Mouse (Mus musculus) heart, embryonic 11.5 days (tissue): ENCODE results near the gene Gm10073. TPM values are rescaled to one million over a fixed set of nuclear protein-coding genes. Genes with fewer than 3 reads are reported as not detected.
"Not testable (repeated sequence)": the region's sequence is repeated elsewhere in the genome, so short reads cannot be mapped to it uniquely, and the experiment has no call there.

Experiments
- ATAC-seq: fragments of 200-750 bp; cut with Nextera tagmentation; replicated peaks from 2 replicates; pipeline ENCODE4 v1.8.0; 2017; ENCODE audit warnings: moderate library complexity; ENCODE audit not compliant: insufficient number of reproducible peaks, low FRiP score, low TSS enrichment
- H3K27ac ChIP-seq: fragments of 300-500 bp; sonication (generic); 2 replicates; pipeline ENCODE4 v1.5.1; 2014; ENCODE audit warnings: mild to moderate bottlenecking, low read depth, low read length
- H3K27me3 ChIP-seq: fragments of 300-500 bp; sonication (generic); 2 replicates; pipeline ENCODE4 v1.6.1; 2014; ENCODE audit warnings: mild to moderate bottlenecking, low read length, mixed read lengths; ENCODE audit not compliant: control insufficient read depth, insufficient read depth
- H3K36me3 ChIP-seq: fragments of 300-500 bp; sonication (generic); 2 replicates; pipeline ENCODE4 v1.6.1; 2014; ENCODE audit warnings: mild to moderate bottlenecking, low read length, moderate library complexity, mixed read lengths; ENCODE audit not compliant: control insufficient read depth, insufficient read depth
- H3K4me1 ChIP-seq: fragments of 300-500 bp; sonication (generic); 2 replicates; pipeline ENCODE4 v1.6.1; 2014; ENCODE audit warnings: low read length; ENCODE audit not compliant: control insufficient read depth, insufficient read depth
- H3K4me2 ChIP-seq: fragments of 300-500 bp; sonication (generic); 2 replicates; pipeline ENCODE4 v1.6.1; 2014; ENCODE audit warnings: mild to moderate bottlenecking, moderate library complexity
- H3K4me3 ChIP-seq: fragments of 300-500 bp; sonication (generic); 2 replicates; pipeline ENCODE4 v1.5.1; 2014; ENCODE audit warnings: low read depth, low read length
- H3K9ac ChIP-seq: fragments of 300-500 bp; sonication (generic); 2 replicates; pipeline ENCODE4 v1.6.1; 2014; ENCODE audit warnings: mild to moderate bottlenecking, low read depth, low read length, moderate library complexity
- H3K9me3 ChIP-seq: fragments of 300-500 bp; sonication (generic); replicated peaks from 2 replicates; pipeline ENCODE4 v1.6.1; 2016; ENCODE audit warnings: low read length; ENCODE audit not compliant: control insufficient read depth
- WGBS: fragments of 180-500 bp; shearing (Covaris S2); extraction: QIAGEN DNeasy Blood & Tissue Kit; methylation state at CpG from one replicate; pipeline ENCODE4 v1.1.7; 2014; ENCODE audit not compliant: insufficient replicate concordance; 5-methylcytosine and 5-hydroxymethylcytosine counted together
- polyA plus RNA-seq: library from polyadenylated mRNA; unstranded; fragments of >200 nt; fragmentation: Nextera tagmentation; extraction: Ambion mirVana; gene quantifications from 2 replicates; pipeline ENCODE4 v1.2.1, GENCODE M21; 2014

Gm10073 gene
- polyA plus RNA-seq, result 6.9 and 7.6 TPM in 2 replicates

DNA sequence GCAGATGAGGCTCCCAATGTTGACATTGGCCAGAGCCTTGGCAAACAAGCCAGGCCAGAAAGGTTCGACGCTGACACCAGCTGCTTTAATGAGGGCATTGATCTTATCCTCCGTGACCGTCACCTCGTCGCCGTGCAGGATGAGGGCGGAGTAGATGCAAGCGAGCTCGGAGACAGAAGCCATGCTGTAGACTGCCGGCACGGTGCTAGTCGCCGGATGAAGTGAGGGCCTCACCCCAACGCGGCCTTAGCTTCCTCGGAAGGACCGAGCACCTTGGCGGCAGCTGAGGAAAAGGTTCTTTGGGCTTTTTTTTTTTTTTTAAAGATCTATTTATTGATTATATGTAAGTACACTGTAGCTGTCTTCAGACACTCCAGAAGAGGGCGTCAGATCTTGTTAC is at the start of gene Gm10073:
Gene Gm10073, minus strand, starts transcription at position 294 of the 400 bp plus-strand sequence.
- not testable (repeated sequence) for H3K4me3 ChIP-seq, H3K36me3 ChIP-seq, ATAC-seq, H3K9me3 ChIP-seq, H3K4me1 ChIP-seq, H3K27ac ChIP-seq, H3K9ac ChIP-seq, H3K27me3 ChIP-seq
- WGBS, result 20% methylated on average over 20 of the region's 20 CpGs
- H3K4me2 ChIP-seq, result peak within 1 kb of the TSS; percentile 27

DNA sequence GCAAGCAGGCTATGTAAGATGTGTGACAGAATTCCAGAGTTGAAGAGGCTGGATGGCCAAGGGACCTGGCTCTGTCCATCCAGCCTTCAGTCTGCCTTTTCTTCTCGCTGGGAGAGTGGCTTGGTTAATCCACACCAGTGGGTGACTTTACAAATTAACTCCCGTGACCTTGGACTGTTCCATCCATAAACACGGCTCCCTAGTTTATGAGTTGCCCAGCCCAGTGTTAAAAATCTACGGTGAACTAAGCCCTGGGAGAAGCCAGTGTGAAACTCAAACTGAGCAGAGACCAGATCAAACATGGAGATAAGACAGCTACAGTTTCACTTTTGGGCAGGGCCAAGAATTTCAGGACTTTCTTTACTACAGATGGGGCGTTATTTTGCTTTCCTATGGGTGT is 49.8 kb upstream of the Gm10073 start:
- 66% methylated on average over 5 of the region's 5 CpGs for WGBS
- Histone ChIP-seq H3K36me3 (no peaks in the 10 kb centered on the region), H3K27ac (no peak overlapping the region), H3K4me1 (peaks cover 8% of the 10 kb centered on the region), H3K9me3 (no peaks in the 10 kb centered on the region), H3K4me3 (no peak overlapping the region), H3K4me2 (no peak overlapping the region), H3K27me3 (no peaks in the 10 kb centered on the region), H3K9ac (no peak overlapping the region)
- no peak for ATAC-seq

DNA sequence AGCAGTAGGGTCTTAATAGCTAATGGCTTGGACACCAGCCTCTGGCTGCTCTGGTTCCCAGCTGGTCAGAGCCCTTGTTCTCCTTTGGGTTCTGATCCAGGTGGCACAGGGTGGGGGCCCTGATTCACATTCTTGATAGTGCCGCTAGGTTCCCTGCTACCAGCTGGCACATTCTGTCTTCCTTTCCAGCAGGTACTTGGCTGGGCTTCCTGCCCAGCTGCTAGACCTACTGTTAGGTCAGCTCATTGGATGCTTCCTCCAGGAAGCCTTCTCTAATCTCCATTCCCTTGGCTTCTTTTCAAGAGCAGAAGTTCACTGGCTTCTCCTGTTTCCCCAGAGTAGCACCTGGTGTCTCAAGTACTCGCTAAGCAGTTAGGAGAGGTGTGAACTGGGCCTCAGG is 47.2 kb upstream of the Gm10073 start:
- Histone ChIP-seq H3K9me3 (no peaks in the 10 kb centered on the region), H3K4me3 (no peak overlapping the region), H3K4me1 (peaks cover 8% of the 10 kb centered on the region), H3K36me3 (no peaks in the 10 kb centered on the region), H3K27ac (no peak overlapping the region), H3K4me2 (no peak overlapping the region), H3K9ac (no peak overlapping the region), H3K27me3 (no peaks in the 10 kb centered on the region)
- ATAC-seq, result no peak
- 76% methylated on average over 2 of the region's 2 CpGs for WGBS

DNA sequence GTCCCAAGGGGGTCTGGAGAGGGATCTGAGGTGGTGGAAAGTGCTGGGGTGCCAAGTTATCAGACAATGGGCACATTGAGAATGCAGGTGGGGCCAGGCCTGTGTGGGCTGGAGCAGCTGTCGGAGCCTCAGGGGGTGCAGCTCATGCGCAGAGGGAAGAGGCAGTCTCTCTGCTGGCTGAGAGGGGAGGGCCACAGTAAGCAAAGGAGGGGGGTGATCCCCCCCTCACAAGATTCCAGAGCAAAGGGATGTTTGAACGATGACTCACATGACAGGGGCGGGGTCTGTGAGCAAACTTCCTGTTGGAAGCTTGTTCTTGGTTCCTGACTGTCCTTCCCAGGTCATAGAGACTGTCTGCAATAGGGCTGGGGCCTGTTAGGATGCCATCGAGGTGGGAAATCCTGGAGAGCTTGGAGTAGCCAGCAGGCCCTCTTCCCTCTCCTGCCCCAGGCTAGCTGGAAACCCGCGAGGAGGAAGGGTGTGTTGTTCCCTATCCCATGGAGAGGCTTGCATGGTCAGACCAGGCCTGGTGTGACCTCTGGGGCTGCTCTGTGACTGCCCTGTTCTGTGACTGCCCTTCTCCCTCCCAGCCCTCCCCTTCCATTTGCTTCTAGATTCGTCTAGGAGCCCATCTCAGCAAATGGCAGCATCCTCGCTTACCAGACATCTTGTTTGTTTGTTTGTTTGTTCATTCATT is 46.4 kb upstream of the Gm10073 start:
- peaks cover 8% of the 10 kb centered on the region for H3K4me1 ChIP-seq
- ATAC-seq, result peak; percentile 69; the same call in 1 of the 2 replicates
- H3K4me3 ChIP-seq, result no peak overlapping the region
- no peaks in the 10 kb centered on the region for H3K27me3 ChIP-seq
- no peak overlapping the region for H3K4me2 ChIP-seq
- WGBS, result 34% methylated on average over 9 of the region's 9 CpGs
- H3K9me3 ChIP-seq, result no peaks in the 10 kb centered on the region
- peak overlapping the region; percentile 32; the same call in 1 of the 2 replicates for H3K27ac ChIP-seq
- no peak overlapping the region for H3K9ac ChIP-seq
- H3K36me3 ChIP-seq, result no peaks in the 10 kb centered on the region

DNA sequence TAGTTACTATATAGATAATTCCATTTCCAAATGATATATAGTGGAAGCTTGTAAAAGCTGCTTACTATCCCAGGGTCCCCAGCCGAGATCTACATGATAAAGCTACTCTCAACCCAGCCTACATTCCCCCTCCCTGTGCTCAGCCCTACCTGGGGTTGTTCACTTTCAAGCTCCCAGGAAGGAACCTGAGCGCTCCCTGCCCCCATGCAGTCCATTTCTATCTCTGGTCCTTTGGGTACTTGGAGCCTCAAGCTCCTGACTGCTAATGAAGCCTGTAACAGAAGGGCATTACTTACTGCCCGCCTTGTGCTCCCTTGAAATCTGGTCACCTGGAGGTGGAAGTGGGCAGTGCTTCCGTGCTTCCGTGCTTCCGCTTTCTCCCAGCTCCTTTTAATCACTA is 45.1 kb upstream of the Gm10073 start:
- Histone ChIP-seq H3K4me2 (no peak overlapping the region), H3K4me1 (peaks cover 8% of the 10 kb centered on the region), H3K36me3 (no peaks in the 10 kb centered on the region), H3K27ac (no peak overlapping the region), H3K9ac (no peak overlapping the region), H3K27me3 (no peaks in the 10 kb centered on the region), H3K4me3 (no peak overlapping the region), H3K9me3 (no peaks in the 10 kb centered on the region)
- ATAC-seq, result no peak
- 67% methylated on average over 6 of the region's 6 CpGs for WGBS

DNA sequence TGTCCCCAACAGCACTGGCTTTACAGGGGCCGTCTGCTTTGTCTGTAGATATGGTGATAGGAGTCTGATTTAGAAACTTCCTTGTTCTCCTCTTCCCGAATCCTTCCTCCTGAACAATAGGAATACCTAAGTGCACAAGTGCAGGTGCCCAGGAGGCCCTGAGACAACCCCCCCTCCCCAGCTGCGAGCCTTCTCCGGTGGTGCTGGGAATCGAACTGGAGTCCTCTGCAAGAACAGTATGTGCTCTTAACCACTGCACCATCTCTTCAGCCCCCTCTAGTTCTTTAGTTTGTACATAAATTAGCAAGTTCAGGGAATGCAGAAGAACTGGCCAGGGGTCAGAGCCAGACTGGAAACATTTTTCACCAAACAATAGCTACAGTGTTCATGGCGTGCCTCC is 44.6 kb upstream of the Gm10073 start:
- Histone ChIP-seq H3K4me2 (no peak overlapping the region), H3K4me1 (peaks cover 8% of the 10 kb centered on the region), H3K9ac (no peak overlapping the region), H3K9me3 (no peaks in the 10 kb centered on the region), H3K27ac (no peak overlapping the region), H3K36me3 (no peaks in the 10 kb centered on the region), H3K4me3 (no peak overlapping the region), H3K27me3 (no peaks in the 10 kb centered on the region)
- no peak for ATAC-seq
- 67% methylated on average over 6 of the region's 6 CpGs for WGBS

DNA sequence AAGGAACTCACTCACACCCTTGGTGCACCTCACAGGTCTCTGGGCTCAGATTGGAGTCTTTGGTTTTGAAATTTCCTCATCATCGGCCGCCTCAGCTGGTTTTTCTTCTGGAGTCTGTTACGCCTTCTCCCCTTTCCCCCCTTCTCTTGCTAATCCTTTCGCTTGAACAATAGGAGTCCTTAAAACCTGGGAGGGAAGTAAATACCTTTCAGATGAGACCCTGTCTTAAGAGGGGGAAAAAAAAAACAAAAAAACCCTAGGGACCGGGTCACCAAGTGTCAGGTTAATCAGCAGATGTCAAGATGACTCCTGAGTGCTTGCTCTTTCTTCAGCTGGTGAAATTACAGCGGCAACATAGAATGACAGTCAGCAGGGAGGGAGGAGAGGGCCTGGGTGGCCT is 43.9 kb upstream of the Gm10073 start:
- Histone ChIP-seq H3K9ac (no peak overlapping the region), H3K4me1 (peaks cover 8% of the 10 kb centered on the region), H3K27ac (no peak overlapping the region), H3K27me3 (no peaks in the 10 kb centered on the region), H3K4me2 (no peak overlapping the region), H3K4me3 (no peak overlapping the region), H3K9me3 (no peaks in the 10 kb centered on the region), H3K36me3 (no peaks in the 10 kb centered on the region)
- WGBS, result 31% methylated on average over 6 of the region's 6 CpGs
- ATAC-seq, result no peak

DNA sequence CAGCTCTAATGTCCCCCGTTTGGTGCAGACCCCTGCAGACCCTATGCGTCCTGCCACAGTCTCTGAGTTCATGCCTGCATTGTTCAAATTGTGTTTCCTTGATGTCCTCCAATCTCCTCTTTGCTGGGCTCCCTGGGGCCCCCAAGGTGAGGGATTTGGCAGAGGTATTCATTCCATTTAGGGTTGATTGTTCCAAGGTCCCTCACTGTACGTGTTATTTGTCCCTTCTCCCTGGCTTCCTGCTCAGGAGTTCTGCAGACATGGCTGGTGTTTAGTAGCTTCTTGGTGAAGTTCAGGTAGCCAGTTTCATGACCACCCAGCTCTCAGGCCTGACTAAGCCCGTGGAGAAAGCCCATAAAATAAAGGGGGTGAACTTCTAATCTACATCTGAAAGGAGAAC is 43.4 kb upstream of the Gm10073 start:
- no peaks in the 10 kb centered on the region for H3K9me3 ChIP-seq
- no peak for ATAC-seq
- WGBS, result 49% methylated on average over 4 of the region's 4 CpGs
- no peak overlapping the region for H3K9ac ChIP-seq
- H3K4me3 ChIP-seq, result no peak overlapping the region
- H3K4me1 ChIP-seq, result peaks cover 8% of the 10 kb centered on the region
- H3K4me2 ChIP-seq, result no peak overlapping the region
- no peak overlapping the region for H3K27ac ChIP-seq
- no peaks in the 10 kb centered on the region for H3K36me3 ChIP-seq
- H3K27me3 ChIP-seq, result no peaks in the 10 kb centered on the region

DNA sequence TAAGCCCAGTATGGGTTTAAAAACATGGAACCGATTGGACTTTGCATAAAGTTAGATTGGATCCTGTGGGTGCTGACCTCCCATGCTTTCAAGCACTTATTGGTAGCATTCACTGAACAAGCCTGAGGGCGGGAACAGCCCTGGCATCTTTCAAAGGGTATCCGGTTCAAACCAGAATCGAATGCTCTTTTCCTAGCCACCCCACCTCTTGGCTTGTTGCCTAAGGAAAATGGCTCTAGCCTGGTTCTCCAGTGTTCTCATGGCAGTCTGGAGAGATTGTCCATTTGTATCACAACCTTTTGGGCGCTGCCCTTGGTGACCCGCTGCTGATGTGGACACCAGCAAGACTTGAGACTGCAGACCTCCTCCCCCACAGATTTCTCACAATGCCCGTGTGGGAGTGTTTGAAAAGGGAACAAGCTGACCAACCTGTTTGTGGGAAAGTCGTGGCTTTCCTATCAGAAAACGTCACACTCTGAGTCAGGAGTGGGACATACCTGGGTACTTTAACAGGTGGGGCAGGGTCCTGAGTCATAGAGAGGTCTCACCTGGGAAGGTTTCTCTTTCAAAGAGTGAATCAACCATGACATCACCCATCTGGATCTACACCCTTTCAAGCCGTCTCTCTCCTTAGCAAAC is 42.5 kb upstream of the Gm10073 start:
- Histone ChIP-seq H3K27me3 (no peaks in the 10 kb centered on the region), H3K9ac (no peak overlapping the region), H3K4me1 (peaks cover 8% of the 10 kb centered on the region), H3K36me3 (no peaks in the 10 kb centered on the region), H3K4me2 (no peak overlapping the region), H3K9me3 (no peaks in the 10 kb centered on the region), H3K27ac (no peak overlapping the region), H3K4me3 (no peak overlapping the region)
- ATAC-seq, result no peak
- 73% methylated on average over 10 of the region's 10 CpGs for WGBS
